ENCODE assay signal across 8 mouse cellular contexts in the genomic region with DNA sequence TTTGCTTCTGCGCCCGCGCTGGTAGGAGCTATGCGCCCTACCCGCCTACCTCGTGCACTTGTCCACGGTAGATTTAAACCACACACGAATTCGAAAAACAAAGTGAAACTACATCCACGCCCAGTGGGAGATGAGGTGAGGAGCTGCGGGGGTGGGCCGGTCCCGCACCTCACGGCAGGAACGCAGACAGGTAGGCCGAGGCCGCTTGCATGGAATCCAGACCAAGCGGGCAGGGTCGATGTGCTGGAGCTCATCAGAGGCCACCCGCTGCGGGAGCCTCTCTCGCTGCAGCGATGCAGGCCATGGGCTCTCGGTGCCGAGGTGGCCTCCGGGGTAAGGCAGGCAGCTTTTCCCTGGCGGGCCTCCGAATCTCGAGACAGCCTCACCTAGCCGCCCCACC. TPM values are rescaled to one million over a fixed set of nuclear protein-coding genes. Genes with fewer than 3 reads are reported as not detected.
A peak's percentile ranks its signal among the peaks of the same experiment; 100 is the strongest.
DNase-seq lines count a peak whose midpoint lies in the region; ATAC-seq and TF ChIP-seq lines count a peak whose summit lies in the region.

No protein-coding gene starts in this region.

- DNase-seq in lung, adult 18-20 months, result no peak
- peak; percentile 67 to 70 for DNase-seq in cerebellum, postnatal 14 days
- no peak for DNase-seq in limb, embryonic 14.5 days (ENCODE audit: low spot score)
- DNase-seq in spleen, postnatal 14 days (ENCODE audit: low spot score in 2 of 2), result no peak
- no peak for DNase-seq in left cerebral cortex, adult 11 months (ENCODE audit: low spot score)

- H3K9me3 ChIP-seq in lung, embryonic 15.5 days, result no peaks in the 10 kb centered on the region
- no peaks in the 10 kb centered on the region for H3K9me3 ChIP-seq in forebrain, embryonic 16.5 days (ENCODE audit: control insufficient read depth, low read length)
- H3K9me3 ChIP-seq in limb, embryonic 14.5 days (ENCODE audit: control insufficient read depth, low read length), result no peaks in the 10 kb centered on the region

- H3K27me3 ChIP-seq in lung, embryonic 15.5 days, result peaks cover 89% of the 10 kb centered on the region
- peaks cover 44% of the 10 kb centered on the region for H3K27me3 ChIP-seq in forebrain, embryonic 16.5 days (replicated peaks; ENCODE audit: control insufficient read depth, insufficient read depth, low read length)
- peaks cover 69% of the 10 kb centered on the region for H3K27me3 ChIP-seq in limb, embryonic 14.5 days (ENCODE audit: control insufficient read depth, insufficient read depth, low read length)
- peaks cover 67% of the 10 kb centered on the region for H3K27me3 ChIP-seq in small intestine, adult 2 months (ENCODE audit: control insufficient read depth, insufficient read depth, low read length)

- no peak overlapping the region for H3K9ac ChIP-seq in lung, embryonic 15.5 days
- peak overlapping the region; percentile 59 for H3K9ac ChIP-seq in forebrain, embryonic 16.5 days (replicated peaks; ENCODE audit: low read depth, low read length)
- no peak overlapping the region for H3K9ac ChIP-seq in limb, embryonic 14.5 days (ENCODE audit: low read depth, low read length, severe bottlenecking)

- H3K27ac ChIP-seq in lung, embryonic 15.5 days, result no peak overlapping the region
- no peak overlapping the region for H3K27ac ChIP-seq in forebrain, embryonic 16.5 days (ENCODE audit: low read length)
- H3K27ac ChIP-seq in limb, embryonic 14.5 days (replicated peaks; ENCODE audit: low read depth, low read length), result no peak overlapping the region
- no peak overlapping the region for H3K27ac ChIP-seq in small intestine, adult 2 months (ENCODE audit: insufficient read depth, low read depth, low read length)

- H3K4me1 ChIP-seq in lung, embryonic 15.5 days, result peaks cover 39% of the 10 kb centered on the region
- H3K4me1 ChIP-seq in forebrain, embryonic 16.5 days (replicated peaks; ENCODE audit: control insufficient read depth, insufficient read depth, low read length), result peaks cover 46% of the 10 kb centered on the region
- peaks cover 34% of the 10 kb centered on the region for H3K4me1 ChIP-seq in limb, embryonic 14.5 days (ENCODE audit: control insufficient read depth, insufficient read depth, low read length)
- peaks cover 15% of the 10 kb centered on the region for H3K4me1 ChIP-seq in small intestine, adult 2 months (ENCODE audit: control insufficient read depth, insufficient read depth, insufficient read length, low read length)

- TF ChIP-seq CTCF in small intestine, adult 2 months (IDR thresholded peaks at IDR 0.05; ENCODE audit: extremely low read depth, insufficient read length, insufficient replicate concordance, low read depth, low read length), result no peak

- no peak for TF ChIP-seq POLR2A in limb, embryonic 14.5 days (IDR thresholded peaks at IDR 0.05; ENCODE audit: borderline replicate concordance, extremely low read depth, insufficient read depth, insufficient read length)
- no peak for TF ChIP-seq POLR2A in small intestine, adult 2 months (IDR thresholded peaks at IDR 0.05; ENCODE audit: low read depth, low read length)

- no peaks in the 10 kb centered on the region for H3K36me3 ChIP-seq in lung, embryonic 15.5 days
- no peaks in the 10 kb centered on the region for H3K36me3 ChIP-seq in forebrain, embryonic 16.5 days (ENCODE audit: control insufficient read depth, insufficient read depth)
- no peaks in the 10 kb centered on the region for H3K36me3 ChIP-seq in limb, embryonic 14.5 days (ENCODE audit: control insufficient read depth, insufficient read depth, low read length)
- no peaks in the 10 kb centered on the region for H3K36me3 ChIP-seq in small intestine, adult 2 months (ENCODE audit: control insufficient read depth, insufficient read depth, low read length)

- ATAC-seq in lung, embryonic 15.5 days (ENCODE audit: borderline replicate concordance, extremely low read depth, low FRiP score, low TSS enrichment), result no peak
- ATAC-seq in forebrain, embryonic 16.5 days, result no peak; the same call in 1 of the 2 replicates
- ATAC-seq in limb, embryonic 14.5 days (ENCODE audit: low FRiP score, low read depth), result no peak

- peak overlapping the region; percentile 50 for H3K4me3 ChIP-seq in lung, embryonic 15.5 days
- peak overlapping the region; percentile 77 for H3K4me3 ChIP-seq in forebrain, embryonic 16.5 days (replicated peaks; ENCODE audit: low read length)
- peak overlapping the region; percentile 45 for H3K4me3 ChIP-seq in limb, embryonic 14.5 days (replicated peaks; ENCODE audit: low read length)
- peak overlapping the region; percentile 70 for H3K4me3 ChIP-seq in small intestine, adult 2 months (ENCODE audit: low read depth, low read length)

- peak overlapping the region; percentile 96 for H3K4me2 ChIP-seq in lung, embryonic 15.5 days
- H3K4me2 ChIP-seq in forebrain, embryonic 16.5 days (ENCODE audit: low read length), result peak overlapping the region; percentile 98
- peak overlapping the region; percentile 94 for H3K4me2 ChIP-seq in limb, embryonic 14.5 days (replicated peaks; ENCODE audit: low read depth, low read length, severe bottlenecking)

- 1% methylated on average over 30 of the region's 30 CpGs for WGBS in lung, embryonic 15.5 days
- WGBS in forebrain, embryonic 16.5 days, result under 1% methylated on average over 29 of the region's 30 CpGs
- WGBS in limb, embryonic 14.5 days, result under 1% methylated on average over 22 of the region's 30 CpGs
- WGBS in small intestine, adult 2 months, result 5% methylated on average over 30 of the region's 30 CpGs

RNA-seq across cellular contexts. Expression of a gene that starts 0.9 kb away (rescaled TPM):
- polyA plus RNA-seq in lung, embryonic 15.5 days (2015; fragmentation: Nextera tagmentation; extraction: Ambion mirVana), result 0.14 TPM in 1 of 2 replicates, not detected in the other
- polyA plus RNA-seq in forebrain, embryonic 16.5 days (2015; fragmentation: Nextera tagmentation; extraction: Ambion mirVana), result 4.6 and 5.9 TPM in 2 replicates
- polyA plus RNA-seq in limb, embryonic 14.5 days (2012; rRNA removed), result 1.6 and 1.8 TPM in 2 replicates
- polyA plus RNA-seq in limb, embryonic 14.5 days (2014; fragmentation: Nextera tagmentation; extraction: Ambion mirVana), result 0.23 and 0.39 TPM in 2 replicates
- polyA plus RNA-seq in small intestine, adult 2 months (2012; rRNA removed), result 0.09 and 0.11 TPM in 2 replicates

Comparison
In these comparisons a context has a peak if more than half of its experiments do, and no peak if none do; other contexts are left out.
1. DNase-seq: peak in cerebellum, postnatal 14 days (2 of 2); none in lung, adult 18-20 months (0 of 2), limb, embryonic 14.5 days (single experiment), spleen, postnatal 14 days (0 of 2) and left cerebral cortex, adult 11 months (single experiment).
2. Peak in every context shown above with its lines, with median percentiles within 50 percentile points of each other: H3K4me2 ChIP-seq and H3K4me3 ChIP-seq.